Mouse (Mus musculus) intestine, postnatal 0 days (tissue): ENCODE data around the gene Gm28043. TPM values are rescaled to one million over a fixed set of nuclear protein-coding genes. Genes with fewer than 3 reads are reported as not detected.

Source experiments
- ATAC-seq: fragments of 200-750 bp; cut with Nextera tagmentation; 2 replicates; pipeline ENCODE4 v1.8.0; 2017; ENCODE audit warnings: mild to moderate bottlenecking, moderate TSS enrichment, moderate library complexity
- H3K27ac ChIP-seq: fragments of 300-500 bp; sonication (generic); 2 replicates; pipeline ENCODE4 v1.5.1; 2014; ENCODE audit warnings: mild to moderate bottlenecking, low read depth, low read length, moderate library complexity
- H3K27me3 ChIP-seq: fragments of 300-500 bp; sonication (generic); replicated peaks from 2 replicates; pipeline ENCODE4 v1.6.1; 2014; ENCODE audit warnings: low read length, mixed read lengths; ENCODE audit not compliant: control insufficient read depth, insufficient read depth
- H3K36me3 ChIP-seq: fragments of 300-500 bp; sonication (generic); 2 replicates; pipeline ENCODE4 v1.6.1; 2014; ENCODE audit warnings: mild to moderate bottlenecking, moderate library complexity; ENCODE audit not compliant: control insufficient read depth, insufficient read depth
- H3K4me1 ChIP-seq: fragments of 300-500 bp; sonication (generic); replicated peaks from 2 replicates; pipeline ENCODE4 v1.6.1; 2014; ENCODE audit warnings: antibody characterized with exemption, low read length, mixed read lengths; ENCODE audit not compliant: control insufficient read depth, insufficient read depth
- H3K4me2 ChIP-seq: fragments of 300-500 bp; sonication (generic); replicated peaks from 2 replicates; pipeline ENCODE4 v1.6.1; 2014; ENCODE audit warnings: low read depth, mild to moderate bottlenecking, moderate library complexity
- H3K4me3 ChIP-seq: fragments of 300-500 bp; sonication (generic); 2 replicates; pipeline ENCODE4 v1.5.1; 2014; ENCODE audit warnings: low read depth, low read length
- H3K9ac ChIP-seq: fragments of 300-500 bp; sonication (generic); 2 replicates; pipeline ENCODE4 v1.6.1; 2014; ENCODE audit warnings: mild to moderate bottlenecking, low read depth, low read length
- H3K9me3 ChIP-seq: fragments of 300-500 bp; sonication (generic); 2 replicates; pipeline ENCODE4 v1.6.1; 2016; ENCODE audit warnings: mixed run types; ENCODE audit not compliant: control insufficient read depth
- CTCF ChIP-seq: sonication (generic); IDR thresholded peaks from 2 replicates; pipeline ENCODE4 v1.5.1; 2016; ENCODE audit warnings: low read depth, mild to moderate bottlenecking, control low read depth, antibody characterized with exemption, moderate library complexity
- WGBS: fragments of 180-500 bp; shearing (Covaris S2); extraction: QIAGEN DNeasy Blood & Tissue Kit; methylation state at CpG from one replicate; pipeline ENCODE4 v1.1.7; 2014; 5-methylcytosine and 5-hydroxymethylcytosine counted together
- microRNA-seq: library from miRNA; unstranded; fragments of <30 nt; microRNA quantifications from one replicate; pipeline ENCODE4, GENCODE M21; 2016
- polyA plus RNA-seq: library from polyadenylated mRNA; unstranded; fragments of >200 nt; fragmentation: Nextera tagmentation; extraction: Ambion mirVana; gene quantifications from 2 replicates; pipeline ENCODE4 v1.2.1, GENCODE M21; 2015

Gm28043 gene
- polyA plus RNA-seq, 1 experiment from 2014 or later, result 0.82 TPM

- no peaks in the 10 kb centered on the region for H3K27me3 ChIP-seq
- no peak for TF ChIP-seq CTCF
- no peak overlapping the region for H3K4me2 ChIP-seq
- H3K4me3 ChIP-seq, result no peak overlapping the region
- no peak for ATAC-seq
- H3K4me1 ChIP-seq, result no peaks in the 10 kb centered on the region
- H3K9me3 ChIP-seq, result no peaks in the 10 kb centered on the region
- H3K36me3 ChIP-seq, result no peaks in the 10 kb centered on the region
- no peak overlapping the region for H3K27ac ChIP-seq
- H3K9ac ChIP-seq, result no peak overlapping the region
- WGBS, result 57% methylated on average over 12 of the region's 12 CpGs
These were observed 116.7 kb downstream of the Gm28043 start for GRCm38 (mm10) chr17:29731266-29731952.

DNA sequence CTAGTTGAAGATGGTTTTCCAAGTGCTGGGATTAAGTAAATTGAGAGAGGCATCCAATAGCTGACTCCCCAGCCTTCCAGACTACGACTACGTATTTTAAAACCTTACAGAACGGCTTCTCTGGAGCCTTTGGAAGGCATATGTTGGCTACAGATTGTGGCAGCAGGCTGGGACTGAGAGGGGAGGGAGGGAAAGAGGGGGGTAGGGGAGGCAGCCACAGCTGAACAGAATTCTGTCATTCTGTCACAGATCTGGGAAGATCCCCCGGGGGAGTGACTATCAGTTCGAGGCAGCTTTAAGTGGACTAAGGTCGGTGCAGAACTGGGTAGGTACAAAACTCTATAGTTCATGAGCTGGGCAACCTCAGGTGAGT is 117.3 kb downstream of the Gm28043 start:
- Histone ChIP-seq H3K4me2 (no peak overlapping the region), H3K36me3 (no peaks in the 10 kb centered on the region), H3K27me3 (no peaks in the 10 kb centered on the region), H3K9me3 (no peaks in the 10 kb centered on the region), H3K9ac (no peak overlapping the region), H3K4me3 (no peak overlapping the region), H3K27ac (no peak overlapping the region), H3K4me1 (no peaks in the 10 kb centered on the region)
- ATAC-seq, result no peak
- WGBS, result 64% methylated on average over 6 of the region's 6 CpGs
- no peak for TF ChIP-seq CTCF

DNA sequence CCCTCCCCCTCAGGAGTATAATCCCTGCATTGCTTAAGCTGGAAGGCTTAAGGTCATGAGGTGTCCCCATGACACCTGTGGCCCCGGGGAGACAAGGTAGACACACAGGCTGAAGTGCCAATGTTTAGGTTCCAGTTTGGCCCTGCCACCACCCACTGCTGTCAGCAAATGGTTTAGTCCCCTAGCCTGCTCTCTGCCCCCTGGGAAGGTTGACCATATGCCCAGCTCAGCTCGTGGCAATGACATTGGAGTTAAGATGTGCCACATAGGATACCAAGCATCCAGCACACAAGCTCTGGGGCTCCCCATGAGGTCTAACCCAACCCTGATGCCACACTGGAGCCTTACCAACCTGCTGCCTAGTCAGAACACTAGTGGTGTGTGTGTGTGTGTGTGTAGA is 117.8 kb downstream of the Gm28043 start:
- Histone ChIP-seq H3K9ac (no peak overlapping the region), H3K4me3 (no peak overlapping the region), H3K9me3 (no peaks in the 10 kb centered on the region), H3K27ac (no peak overlapping the region), H3K4me2 (no peak overlapping the region), H3K36me3 (no peaks in the 10 kb centered on the region), H3K4me1 (no peaks in the 10 kb centered on the region), H3K27me3 (no peaks in the 10 kb centered on the region)
- WGBS, result 79% methylated on average over 2 of the region's 2 CpGs
- no peak for TF ChIP-seq CTCF
- ATAC-seq, result no peak

- no peak for TF ChIP-seq CTCF
- no peak overlapping the region for H3K27ac ChIP-seq
- no peak overlapping the region for H3K4me3 ChIP-seq
- H3K4me2 ChIP-seq, result no peak overlapping the region
- no peaks in the 10 kb centered on the region; the same call in 1 of the 2 replicates for H3K4me1 ChIP-seq
- H3K36me3 ChIP-seq, result no peaks in the 10 kb centered on the region
- no peak overlapping the region for H3K9ac ChIP-seq
- no peaks in the 10 kb centered on the region for H3K27me3 ChIP-seq
- no peaks in the 10 kb centered on the region for H3K9me3 ChIP-seq
- 56% methylated on average over 15 of the region's 15 CpGs for WGBS
- ATAC-seq, result no peak
These were observed 121.9 kb downstream of the Gm28043 start for GRCm38 (mm10) chr17:29736448-29737014.

- Histone ChIP-seq H3K27ac (no peak overlapping the region), H3K9ac (no peak overlapping the region), H3K9me3 (no peaks in the 10 kb centered on the region), H3K4me1 (no peaks in the 10 kb centered on the region; the same call in 1 of the 2 replicates), H3K27me3 (no peaks in the 10 kb centered on the region), H3K4me2 (peak overlapping the region; percentile 30; the same call in 1 of the 2 replicates), H3K4me3 (no peak overlapping the region), H3K36me3 (no peaks in the 10 kb centered on the region)
- ATAC-seq, result no peak
- 37% methylated on average over 22 of the region's 22 CpGs for WGBS
- TF ChIP-seq CTCF, result peak; percentile 58
These were observed 123.5 kb downstream of the Gm28043 start for GRCm38 (mm10) chr17:29737849-29738804.

GRCm38 (mm10) chr17:29747466-29747865 is 132.8 kb downstream of the Gm28043 start:
- no peaks in the 10 kb centered on the region for H3K9me3 ChIP-seq

More at GRCm38 (mm10) chr17:29747466-29747865, 132.8 kb downstream of the Gm28043 start:
- 80% methylated on average over 6 of the region's 6 CpGs for WGBS
- Histone ChIP-seq H3K27me3 (no peaks in the 10 kb centered on the region), H3K4me1 (no peaks in the 10 kb centered on the region), H3K9ac (no peak overlapping the region), H3K36me3 (no peaks in the 10 kb centered on the region), H3K4me2 (no peak overlapping the region), H3K4me3 (no peak overlapping the region), H3K27ac (no peak overlapping the region)
- no peak for TF ChIP-seq CTCF
- no peak for ATAC-seq

Small RNA genes within 50 kb of the gene (microRNA-seq; reads per million reads assigned to microRNA genes)
- not detected for gene Mir7667

Other genes starting within 250 kb of the Gm28043 start
- gene Pim1, start 124.1 kb upstream of the Gm28043 start, polyA plus RNA-seq, result 16.8 and 18.9 TPM in 2 replicates
- gene Gm17657, start 65.2 kb upstream of the Gm28043 start, polyA plus RNA-seq, result not detected in 2 replicates
- gene Tbc1d22b, start 65.1 kb upstream of the Gm28043 start, polyA plus RNA-seq, result 8.6 TPM in 2 replicates
- 0.16 TPM in 1 of 2 replicates, not detected in the other for gene Tmem217, start 62.5 kb upstream of the Gm28043 start, polyA plus RNA-seq
- 26.7 and 29.1 TPM in 2 replicates for gene Rnf8, start 86 bp upstream of the Gm28043 start, polyA plus RNA-seq
- 68.9 and 70.4 TPM in 2 replicates for gene Cmtr1, start 45.7 kb downstream of the Gm28043 start, polyA plus RNA-seq
- 5.9 and 6.6 TPM in 2 replicates for gene Ccdc167, start 102.2 kb downstream of the Gm28043 start, polyA plus RNA-seq